Mouse (Mus musculus): ENCODE data around the gene Fhl3. TPM values are rescaled to one million over a fixed set of nuclear protein-coding genes. Genes with fewer than 3 reads are reported as not detected.
"Not testable (repeated sequence)": the region's sequence is repeated elsewhere in the genome, so short reads cannot be mapped to it uniquely, and the experiment has no call there.

Gene Fhl3
- total RNA-seq, 4 experiments from 2014 or later = 5.5 to 12.8 (median 8.9) TPM

DNA sequence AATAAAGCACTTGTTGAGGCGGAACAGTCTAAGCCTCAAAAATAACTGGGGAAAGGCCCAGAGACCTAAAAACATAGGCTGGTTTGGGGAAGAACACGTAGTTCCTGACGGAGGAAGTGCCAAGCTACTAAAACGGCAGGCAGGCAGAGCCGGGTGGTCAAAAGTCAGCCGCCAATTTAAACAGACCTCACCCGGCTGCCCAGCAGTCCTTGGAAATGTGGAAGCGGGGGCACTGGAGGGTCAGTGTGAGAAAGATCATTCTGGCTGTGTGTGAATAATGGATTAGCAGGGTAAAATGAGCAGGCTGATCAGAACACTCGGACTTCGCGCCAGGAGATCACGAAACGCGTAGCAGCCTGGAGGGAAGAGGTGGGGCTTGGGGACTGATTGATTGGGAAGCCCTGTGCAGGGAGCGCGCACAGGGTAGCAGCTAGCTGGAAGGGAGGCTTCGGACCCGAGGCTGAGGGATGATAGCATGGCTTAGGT, 9.5 kb downstream of the Fhl3 start:
- no peak for DNase-seq

DNA sequence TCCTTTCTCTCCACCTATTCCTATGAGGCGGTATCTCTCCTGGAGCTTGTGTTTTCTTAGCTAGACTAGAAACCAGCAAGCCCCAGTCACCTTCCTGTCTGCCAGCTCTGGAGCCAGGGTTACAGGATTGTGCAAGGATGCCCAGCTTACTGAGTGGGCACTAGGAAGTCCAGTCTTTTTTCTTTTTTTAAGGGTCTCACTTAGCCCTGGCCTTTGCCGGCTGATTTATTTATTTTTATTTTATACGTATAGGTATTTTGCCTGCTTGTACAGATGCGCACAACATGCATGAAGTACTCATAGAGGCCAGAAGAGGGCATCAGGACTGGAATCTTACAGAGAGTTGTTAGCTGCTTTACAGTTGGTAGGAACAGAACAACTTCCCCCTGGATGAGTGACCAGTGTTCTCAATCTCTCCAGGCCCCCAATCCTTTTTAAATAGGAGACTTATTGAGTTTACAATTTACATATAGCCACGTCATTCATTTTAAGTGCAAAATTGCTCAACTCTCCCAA, 10.3 kb downstream of the Fhl3 start:
- no peak for DNase-seq

DNA sequence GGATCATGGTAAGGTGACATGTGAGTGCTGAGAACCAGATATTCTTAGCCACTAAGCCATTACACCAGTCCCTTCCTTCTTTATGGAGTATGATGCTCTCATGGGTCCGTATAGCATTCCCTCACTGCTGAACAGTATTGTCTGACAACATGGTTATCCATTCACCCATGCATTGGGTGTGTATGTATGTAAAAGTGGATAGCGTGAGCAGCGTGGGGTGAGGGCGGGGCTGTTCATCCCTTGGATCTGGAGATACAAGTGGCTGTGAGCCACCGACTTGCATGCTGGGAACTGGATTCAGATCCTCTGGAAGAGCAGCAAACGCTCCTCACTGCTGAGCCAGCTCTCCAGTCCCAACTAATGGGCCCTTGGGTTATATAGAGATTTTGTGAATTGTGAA, 12.1 kb downstream of the Fhl3 start:
- DNase-seq = no peak

DNA sequence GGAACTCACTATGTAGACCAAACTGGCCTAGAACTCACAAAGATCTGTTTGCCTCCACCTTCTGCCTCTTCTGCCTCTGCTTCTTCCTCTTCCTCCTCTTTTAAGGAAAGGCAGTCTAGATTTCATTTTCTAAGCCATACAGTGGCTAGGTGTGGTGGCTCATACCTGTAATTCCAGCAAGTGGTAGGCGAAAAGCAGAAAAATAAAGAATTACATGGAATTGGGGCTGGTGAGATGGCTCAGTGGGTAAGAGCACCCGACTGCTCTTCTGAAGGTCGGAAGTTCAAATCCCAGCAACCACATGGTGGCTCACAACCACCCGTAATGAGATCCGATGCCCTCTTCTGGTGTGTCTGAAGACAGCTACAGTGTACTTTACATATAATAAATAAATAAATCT, 13.3 kb downstream of the Fhl3 start:
- not testable (repeated sequence) for DNase-seq

DNA sequence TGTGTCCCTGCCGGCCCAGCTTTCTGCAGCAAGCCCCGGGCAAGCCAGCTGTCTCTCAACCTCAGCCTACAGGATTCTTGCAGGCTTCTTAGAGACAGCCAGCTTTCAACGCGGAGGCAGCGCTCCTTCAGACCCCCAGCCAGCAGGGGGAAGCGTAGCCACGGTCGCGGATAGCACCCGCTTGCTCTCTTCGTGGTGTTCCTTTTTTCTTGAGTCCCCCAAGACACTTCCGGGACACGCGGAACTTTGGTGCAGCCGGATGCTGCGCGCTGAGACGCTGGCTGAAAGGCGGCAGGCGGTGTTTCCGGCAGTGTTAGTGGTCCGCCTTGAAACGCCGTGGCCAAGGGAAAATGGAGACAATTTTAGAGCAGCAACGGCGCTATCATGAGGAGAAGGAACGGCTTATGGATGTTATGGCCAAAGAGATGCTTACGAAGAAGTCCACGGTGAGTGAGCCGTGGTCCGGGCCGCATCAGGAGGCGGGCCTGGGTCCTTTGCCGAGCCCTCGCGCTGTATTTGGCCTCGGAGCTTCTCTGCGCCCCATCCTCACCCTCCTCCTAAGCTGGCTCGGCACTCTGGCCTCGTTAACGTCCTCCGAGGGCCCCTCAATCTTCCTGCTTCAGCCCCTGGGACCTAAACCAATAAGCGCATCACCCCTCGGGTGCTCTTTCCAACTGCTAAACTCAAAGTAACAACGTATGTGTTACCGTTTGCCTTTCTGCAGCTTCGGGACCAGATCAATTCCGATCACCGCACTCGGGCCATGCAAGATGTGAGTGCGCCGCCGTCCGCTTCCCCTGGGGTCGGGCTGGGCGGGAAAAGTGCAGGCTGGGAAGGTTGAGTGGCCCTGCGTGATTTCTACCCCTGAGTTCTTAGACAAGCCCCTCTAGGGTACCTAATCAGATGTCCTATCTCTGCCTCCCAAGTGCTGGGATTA, 14.3 kb downstream of the Fhl3 start, which contains the start of gene Sf3a3:
Sf3a3 (plus strand) TSS at position 232 of the 937 bp plus-strand sequence.
- peak; percentile 91 for DNase-seq

DNA sequence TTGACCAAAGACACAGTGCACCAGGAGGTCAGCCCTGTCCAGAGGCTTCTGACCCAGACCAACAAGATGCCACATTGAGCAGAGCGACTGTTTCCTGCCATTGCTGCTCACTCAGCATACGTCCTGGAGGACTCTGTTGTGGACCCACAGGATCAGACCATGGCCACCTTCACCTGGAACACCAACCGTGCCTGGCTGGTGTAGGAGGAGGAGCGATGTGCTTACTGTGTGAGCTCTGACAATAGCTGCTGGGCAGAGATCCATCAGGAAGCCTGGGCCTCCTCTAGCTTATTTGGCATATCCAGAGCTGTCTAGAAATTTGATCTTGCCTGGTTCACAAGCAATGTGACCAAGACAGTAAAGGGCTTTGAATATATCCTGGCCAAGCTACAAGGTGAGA, 18.6 kb downstream of the Fhl3 start:
- no peak for DNase-seq

DNA sequence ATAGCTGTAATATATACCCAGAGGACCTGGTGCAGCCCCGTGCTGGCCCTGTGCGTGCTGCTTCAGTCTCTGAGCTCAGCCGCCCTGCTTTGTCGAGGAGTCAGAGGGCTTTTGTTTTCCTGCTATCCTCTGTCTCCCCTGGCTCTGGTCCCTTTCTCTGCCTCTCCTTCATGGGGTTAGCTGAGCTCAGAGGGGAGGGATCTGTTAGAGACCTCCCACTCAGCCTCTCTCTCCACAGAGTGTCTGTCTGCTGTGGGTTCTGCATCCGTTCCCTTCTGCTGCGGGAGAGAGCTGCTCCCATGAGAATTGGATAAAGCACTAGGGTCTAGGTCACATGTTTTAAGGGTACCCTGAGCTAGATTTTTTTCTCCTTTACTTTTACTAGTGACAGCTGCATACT, 25.6 kb downstream of the Fhl3 start:
- DNase-seq = no peak

DNA sequence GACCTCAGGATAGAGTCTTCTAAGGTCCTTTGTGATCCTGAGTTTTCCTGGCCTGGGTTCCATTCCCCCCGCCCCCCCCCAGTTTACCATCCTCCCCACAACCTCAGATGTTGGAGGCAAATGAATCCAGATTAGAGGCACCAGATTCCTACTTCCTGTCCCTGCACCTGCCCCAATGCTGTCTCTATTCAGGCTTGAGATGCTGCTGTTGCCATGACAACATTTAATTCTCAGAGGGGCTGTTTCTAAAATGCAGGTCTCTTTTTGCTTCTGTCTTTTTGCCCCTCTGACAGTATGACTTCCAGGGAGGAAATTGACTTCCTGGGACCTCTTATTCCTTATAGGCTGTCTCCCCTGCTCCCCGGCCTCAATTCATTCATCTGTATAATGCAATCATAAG, 36.5 kb downstream of the Fhl3 start:
- DNase-seq = no peak

DNA sequence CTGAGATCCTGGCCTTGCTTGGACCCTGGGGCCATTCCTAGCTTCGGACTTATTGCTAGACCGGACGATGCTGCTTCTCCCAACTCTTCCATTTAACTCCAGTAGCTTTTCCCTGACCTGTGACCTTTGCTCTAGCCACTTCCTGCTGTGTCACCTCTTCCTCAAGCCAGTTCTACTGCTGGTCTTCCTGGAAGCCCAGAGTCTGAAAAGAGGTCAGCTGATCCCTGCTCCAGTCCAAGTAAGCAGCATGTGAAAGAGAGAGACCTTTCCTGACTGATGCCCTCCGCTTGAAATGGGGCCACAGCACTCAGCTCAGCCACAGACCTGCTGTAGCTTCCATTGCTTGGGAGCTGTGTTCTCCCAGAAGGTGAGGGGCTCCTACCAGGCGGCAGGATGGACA, 37.0 kb downstream of the Fhl3 start:
- DNase-seq = no peak

DNA sequence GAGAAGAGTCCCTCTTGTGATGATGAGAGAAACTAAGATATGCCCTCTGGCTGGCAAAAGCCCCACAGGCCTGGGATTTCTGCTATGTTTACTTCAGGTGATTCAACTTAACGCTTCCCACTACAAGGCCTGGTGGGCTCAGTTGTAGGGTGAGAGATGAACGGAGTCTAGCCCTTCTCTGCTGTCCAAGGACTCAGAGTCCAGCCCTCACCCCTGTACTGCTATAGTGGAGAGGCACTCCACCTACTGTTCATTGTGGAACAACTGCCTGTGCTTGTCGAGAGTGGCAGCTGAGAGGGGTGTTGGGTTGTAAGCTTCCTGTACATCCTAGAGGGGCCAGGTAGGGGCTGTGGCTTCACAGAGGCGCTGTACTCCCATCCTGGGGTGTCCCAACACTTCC, 37.5 kb downstream of the Fhl3 start:
- DNase-seq = no peak

DNA sequence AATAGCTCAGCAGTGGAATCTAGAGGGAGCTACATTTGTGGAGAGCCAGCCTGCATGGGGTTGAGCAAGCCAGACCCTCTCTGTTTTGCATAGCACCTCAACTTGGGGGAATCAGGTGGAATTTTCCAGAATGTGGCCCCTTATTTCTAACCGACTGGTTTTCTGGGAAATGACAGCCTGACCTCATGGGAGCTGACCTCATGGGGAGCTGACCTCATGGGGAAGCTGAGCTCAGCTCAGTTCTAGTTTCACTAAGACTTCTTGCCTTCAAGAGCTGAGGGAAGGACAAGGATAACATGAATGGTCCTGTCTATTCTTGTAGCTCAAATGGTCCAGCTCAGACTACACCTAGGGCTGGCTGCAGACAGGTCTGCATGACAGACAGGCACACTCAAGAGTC, 38.3 kb downstream of the Fhl3 start:
- no peak for DNase-seq

DNA sequence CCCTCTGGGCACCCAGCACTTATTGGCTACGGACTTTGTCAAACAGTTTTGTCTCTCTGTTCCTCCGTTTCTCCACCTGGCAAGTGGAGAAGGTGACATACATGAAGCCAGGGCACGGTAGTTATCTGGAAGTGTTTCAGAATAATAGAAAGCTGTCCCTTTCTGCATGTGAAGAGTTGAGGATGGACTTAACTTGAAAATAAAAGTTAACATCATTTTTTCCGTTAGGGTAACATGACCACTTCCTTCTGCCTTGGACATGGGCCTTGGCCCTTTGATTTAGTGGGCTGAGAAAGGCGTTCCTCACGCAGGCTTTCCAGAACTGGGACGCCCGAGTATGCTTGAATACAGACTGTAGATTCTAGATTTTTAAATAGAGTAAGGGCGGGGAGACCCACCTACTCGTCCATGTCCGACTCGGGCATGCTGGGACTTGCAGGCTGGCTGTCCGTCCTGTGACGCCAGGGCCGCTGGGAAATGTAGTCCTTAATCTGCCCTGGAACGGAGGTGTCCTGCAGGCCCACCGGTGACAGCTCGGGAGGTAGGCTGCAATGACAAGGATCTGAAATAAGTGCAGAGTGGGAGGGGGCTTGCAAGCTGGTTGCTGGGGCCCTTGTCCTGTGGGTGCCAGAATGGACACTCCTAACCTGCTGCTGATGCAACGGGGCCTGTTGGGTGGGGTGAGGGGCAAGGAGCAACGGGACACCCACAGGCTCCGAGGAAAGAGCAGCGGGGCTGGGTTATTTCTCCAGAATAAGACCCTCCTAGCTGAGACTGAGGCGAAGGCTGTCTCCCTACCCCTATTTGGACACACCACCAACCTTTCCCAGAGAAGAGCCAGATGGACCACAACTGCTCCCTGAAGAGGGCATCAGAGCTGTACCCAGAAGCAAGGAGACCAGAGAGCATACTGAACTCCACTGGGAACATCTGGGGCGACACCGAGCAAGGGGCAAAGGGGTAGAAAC, 41.2 kb downstream of the Fhl3 start, which contains the start of gene Inpp5b:
Inpp5b (plus strand) TSS at position 475 of the 968 bp plus-strand sequence.
- peak; percentile 75 for DNase-seq

DNA sequence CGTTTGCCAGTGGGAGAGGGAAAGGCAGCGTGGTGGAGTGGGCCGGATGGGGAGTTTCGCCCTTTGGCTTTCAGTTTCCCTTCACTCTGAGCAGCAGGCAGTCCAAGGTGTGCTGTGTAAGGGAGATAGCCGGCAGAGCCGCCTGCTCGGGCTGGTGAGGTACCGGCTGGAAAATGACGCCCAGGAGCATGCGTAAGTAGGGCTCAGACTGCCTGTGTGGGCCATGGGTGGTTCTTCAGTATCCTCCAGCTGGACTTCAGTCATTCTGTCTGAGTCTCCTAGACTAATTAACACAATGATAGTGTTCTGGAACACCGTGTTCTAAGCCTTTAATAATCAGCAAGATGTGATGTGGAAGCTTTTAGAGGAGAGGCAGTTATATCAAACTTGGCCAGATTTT, 42.3 kb downstream of the Fhl3 start:
- no peak for DNase-seq

DNA sequence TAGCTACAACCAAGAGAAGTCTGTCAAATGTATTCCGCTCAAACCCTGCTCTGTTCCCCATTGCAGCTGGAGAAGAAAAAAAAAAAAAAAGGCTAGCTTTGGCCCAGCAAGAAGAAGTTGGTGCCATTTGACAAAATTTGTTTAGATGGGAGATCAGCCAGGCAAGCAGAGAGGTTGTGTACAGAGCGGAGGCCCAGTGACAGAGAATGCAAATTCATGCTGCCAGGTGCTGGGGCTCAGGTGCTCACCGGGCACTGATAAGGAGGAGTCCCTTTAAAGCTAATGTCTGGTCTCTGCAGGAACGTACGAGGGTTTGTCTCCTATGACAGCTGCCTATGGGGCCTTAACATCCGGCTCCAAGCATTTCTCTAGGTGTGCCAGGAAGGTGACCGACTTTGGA, 46.1 kb downstream of the Fhl3 start:
- DNase-seq = no peak

DNA sequence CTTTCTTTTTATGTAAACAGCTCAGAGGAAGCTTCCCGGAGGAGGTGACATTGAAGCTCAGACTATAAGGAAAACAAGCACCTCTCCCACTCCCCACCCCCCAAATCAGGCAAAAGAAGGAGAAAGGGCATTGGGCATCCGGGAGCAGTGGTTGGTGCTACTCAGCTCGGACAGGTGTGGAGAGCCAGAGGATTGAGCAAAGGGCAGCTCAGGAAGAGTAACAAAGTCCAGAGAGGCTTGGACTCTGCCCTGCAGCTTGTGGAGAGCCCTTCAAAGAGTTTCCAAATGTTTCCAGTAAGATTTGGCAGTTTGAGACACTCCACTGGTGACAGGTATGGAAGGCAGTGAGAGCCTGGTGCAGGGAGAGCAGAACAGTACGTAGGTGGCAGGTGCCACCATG, 47.4 kb downstream of the Fhl3 start:
- DNase-seq = no peak

DNA sequence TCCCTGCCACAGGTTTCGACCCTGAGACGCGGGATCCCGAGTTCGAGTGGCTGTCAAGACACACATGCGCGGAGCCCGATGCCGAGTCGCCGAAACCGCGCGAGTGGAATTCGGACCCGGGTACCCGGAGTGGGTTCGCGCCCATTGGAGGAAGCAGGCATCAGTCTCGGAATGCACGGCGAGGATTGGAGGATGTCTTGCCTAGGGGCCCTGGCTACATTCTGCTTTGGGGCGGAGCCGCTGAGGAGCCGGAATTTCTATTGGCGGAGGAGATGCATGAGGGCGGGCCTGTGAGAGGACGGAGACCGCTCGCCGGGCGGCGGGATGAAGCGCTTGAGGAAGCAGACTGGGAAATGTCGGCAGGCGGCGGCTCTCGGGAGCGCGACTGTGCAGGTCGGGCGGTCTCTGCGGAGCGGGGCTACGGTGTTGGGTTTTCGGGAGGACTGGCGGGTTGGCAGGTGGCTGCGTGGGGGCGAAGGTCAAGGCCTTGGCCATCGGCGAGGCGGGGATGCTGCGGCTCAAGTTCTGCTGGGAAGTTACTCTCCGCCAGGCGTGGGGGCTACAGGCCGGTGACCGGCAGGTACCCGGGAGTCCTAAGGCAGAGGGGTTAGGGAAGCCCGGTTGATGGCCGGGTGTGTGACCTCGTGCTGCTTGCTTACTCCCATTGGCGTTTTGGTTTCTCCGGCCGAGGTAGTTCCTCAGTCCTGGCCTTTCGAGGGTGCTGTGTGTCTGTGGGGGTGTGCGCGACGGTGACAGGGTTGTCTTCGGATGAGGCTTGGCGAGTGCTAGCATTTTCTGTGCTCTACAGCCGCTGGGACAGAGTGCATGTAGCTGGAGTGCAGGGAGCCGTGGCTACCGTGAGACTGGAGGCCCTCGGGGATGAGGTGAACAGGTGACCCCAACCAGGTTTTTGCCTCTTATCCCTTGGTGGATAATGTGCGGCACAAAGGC, 51.1 kb downstream of the Fhl3 start:
- peak; percentile 98 for DNase-seq

DNA sequence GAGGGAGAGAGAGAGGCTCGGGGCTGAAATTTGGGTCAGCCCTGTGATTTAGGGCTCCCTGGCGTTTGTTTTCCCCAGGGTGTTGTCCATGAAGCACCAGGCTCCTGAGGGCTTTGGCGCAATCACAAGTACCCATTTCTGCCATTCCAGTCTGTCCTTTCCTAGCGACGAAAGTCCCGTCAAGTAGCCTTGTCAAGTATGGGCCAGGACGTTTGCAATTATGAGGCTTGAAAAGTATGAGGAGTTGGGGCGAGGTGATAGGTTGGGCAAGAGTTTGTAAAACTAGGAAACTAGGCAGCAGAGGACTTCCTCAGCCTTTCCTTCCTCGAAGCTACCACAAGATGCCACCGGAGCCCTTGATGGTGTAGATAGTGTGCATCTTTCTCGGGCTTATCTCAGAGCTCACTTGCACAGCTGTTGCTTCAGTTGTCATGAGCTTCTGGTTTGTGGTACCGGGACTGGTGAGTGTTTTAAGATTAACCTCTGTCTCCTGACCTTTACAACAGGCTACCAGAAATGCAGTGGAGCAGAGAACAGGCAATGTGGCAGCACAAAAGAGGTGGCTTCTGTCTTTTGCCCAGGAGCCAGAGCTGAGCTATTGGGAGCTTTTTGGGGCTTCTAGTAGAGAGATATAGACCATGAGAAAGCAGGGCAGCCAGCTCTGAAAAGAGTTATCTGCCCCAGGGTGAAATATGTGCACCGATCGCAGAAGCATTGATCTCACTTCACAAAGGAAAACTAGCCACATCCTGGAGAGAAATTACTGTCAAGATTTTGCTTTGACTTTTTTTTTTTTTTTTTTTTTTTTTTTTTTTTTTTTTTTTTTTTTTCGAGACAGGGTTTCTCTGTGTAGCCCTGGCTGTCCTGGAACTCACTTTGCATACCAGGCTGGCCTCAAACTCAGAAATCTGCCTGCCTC, 52.0 kb downstream of the Fhl3 start:
- DNase-seq = no peak

DNA sequence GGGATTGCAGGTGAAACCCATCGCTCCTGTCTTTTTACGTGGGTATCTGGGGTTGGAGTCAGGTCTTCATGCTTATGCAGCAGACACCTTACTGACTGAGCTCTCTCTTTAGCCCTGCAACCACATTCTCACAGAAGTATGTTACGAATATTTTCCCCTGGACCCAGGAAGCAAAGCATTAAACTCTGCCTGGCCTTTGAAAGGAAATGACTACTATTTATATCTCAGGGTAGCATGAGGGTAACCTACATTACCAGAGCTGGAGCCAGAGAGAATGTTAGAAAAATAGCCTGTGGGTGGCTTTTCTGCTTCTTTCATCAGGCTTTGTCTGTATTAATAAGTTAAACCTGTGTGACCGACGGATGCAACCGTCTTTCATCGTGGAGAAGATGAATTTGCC, 55.0 kb downstream of the Fhl3 start:
- no peak for DNase-seq
